Mouse (Mus musculus) thymus, postnatal 10 days (tissue): ENCODE measurements around the gene Elac2.

Experiments
- DNase-seq, 2 experiments: peaks; one replicate each; pipeline ENCODE4 v3.0.0; 2021; ENCODE audit warnings: low spot score in 2 of 2

The Elac2 gene

DNA sequence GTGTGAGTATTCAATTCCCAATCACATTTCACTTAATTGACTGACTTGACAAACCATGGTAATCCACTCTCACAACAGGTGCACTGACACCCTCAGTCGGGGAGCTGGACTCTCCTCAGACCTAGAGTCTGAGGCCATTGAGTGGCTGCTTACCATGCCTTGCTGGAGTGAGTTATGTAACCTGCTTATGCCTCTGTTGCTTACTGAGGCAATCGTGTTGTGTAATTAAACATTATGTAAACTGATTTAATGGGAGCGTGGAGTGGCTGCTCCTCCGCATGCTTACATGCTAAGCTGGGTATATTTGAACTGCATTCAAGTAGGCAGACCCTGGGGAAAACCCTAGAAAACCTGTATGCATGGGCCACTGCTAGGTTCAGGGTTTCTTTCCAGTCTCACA is 41.9 kb downstream of the Elac2 start:
- DNase-seq = no peak

GRCm38 (mm10) chr11:65022771-65023170 is 43.9 kb downstream of the Elac2 start:
- DNase-seq = no peak

DNA sequence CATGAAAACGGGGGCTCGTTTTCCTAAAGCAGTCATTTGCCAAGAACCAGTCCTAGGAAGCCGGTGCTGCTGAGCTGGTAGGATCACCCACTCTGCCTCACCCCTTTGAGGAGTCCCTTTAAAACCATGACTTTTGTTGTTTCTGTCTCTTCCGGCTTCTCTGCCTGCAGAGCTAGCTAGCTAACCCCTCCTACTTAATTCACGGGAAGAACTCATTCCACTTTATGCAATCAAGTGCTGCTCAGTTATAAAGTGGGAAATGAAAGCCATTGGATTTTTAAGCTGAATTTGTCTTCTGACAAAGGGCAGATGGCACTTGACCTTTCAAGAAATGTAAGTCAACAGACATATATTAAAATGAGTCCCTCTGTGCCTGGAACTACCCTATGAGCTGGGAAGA is 49.2 kb downstream of the Elac2 start:
- no peak for DNase-seq

DNA sequence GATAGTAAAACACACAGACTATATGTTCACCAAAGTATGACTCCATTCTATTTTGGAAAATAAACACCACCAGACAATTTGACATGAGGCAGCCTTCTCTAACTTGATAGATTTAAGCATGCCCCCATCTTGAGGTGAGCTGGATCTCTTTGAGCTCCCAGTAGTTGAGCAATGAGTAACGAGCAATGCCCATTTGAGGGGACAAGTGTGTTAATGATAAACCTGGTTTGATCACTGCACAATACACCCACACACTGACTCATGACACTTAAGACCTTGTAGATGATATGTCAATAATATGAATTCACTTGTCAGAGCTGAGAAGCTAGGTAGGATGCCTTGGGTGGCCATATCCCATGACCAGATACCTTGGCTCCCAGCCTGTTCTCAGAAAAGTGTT is 51.4 kb downstream of the Elac2 start:
- DNase-seq = no peak

DNA sequence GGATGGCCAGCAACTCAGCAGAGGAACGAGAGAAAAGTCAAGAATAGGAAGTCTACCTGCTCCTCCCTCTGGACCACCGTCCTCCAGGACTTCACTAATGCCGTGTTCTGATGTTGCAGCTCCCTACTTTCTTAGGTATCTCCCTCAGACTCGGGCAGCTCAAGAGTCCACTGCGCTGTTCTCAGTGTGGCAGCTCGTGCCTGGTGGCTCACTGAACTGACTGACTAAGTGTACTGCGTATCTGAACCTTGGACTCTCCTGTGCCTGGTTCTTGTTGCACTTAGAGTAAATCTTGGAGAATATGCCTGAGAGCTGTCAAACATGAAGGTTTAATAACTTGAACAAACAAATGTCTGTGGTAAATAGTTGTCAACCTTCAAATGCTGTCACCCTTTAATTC is 53.4 kb downstream of the Elac2 start:
- no peak for DNase-seq

DNA sequence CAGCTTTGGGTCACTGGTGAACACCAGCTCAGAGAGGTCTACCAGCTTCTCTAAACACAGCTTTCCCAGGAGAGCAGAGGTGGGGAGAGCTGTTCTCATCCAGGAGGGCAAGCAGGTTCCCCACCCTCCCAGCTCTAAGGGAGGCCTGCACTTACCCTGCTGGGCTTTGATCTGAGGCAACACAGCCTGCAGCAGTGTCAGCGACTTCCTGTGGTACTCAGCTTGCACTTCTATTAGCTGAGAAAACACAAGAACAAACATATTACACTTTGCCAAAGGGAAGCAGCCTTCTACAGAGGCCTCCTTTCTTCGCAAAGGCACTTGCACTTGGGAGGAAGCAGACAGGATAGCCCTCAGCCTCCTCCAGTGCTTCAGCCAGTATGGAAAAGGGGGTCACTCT is 60.2 kb downstream of the Elac2 start:
- DNase-seq = no peak

DNA sequence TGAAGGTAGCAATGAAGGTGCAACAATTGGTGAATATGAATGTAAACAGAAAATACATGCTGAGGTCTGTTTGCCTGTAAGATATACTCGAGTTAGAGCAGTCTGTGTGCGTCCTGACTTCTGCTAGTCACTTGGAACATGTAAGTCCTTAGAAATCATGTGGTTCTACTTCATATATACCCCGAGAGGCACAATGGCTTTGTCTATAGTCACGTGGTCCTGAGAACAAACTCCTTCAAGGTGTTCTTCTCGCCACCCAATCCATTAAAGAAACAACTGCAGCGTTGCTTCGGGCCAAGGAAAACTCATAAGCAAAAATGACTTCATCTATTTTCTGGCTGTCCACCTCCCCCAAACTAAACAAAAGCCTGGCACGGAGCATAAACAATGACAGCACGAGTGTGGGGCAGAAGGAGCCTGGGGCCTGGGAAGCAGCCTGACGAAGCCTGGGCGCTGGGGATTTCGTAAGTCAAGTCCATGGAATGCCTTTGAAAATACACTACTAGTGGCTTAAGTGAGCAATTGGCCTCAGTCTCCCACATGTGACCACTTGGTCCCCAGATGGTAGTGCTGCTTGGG is 60.8 kb downstream of the Elac2 start:
- DNase-seq = no peak

- no peak for DNase-seq
Observed at GRCm38 (mm10) chr11:65040556-65040955, 61.7 kb downstream of the Elac2 start.

DNA sequence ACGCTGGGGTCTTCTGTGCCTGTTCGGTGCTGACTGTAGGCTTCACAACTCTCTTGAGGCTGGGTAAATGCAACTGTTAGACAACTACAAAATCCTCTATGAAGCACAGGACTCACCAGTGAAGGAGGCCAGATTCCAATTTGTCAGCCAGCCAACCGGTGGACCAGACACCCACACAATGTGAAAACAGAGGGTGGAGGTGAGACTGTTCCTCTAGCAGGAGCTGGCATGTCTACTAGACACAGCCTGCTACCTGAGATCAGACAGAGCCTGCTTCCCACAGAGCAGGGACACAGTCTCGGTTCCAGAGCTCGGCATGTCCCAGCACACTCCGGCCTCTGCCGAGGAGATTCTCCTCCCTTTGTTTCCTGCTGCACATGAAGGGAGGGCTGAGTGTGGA is 70.3 kb downstream of the Elac2 start:
- DNase-seq = no peak

DNA sequence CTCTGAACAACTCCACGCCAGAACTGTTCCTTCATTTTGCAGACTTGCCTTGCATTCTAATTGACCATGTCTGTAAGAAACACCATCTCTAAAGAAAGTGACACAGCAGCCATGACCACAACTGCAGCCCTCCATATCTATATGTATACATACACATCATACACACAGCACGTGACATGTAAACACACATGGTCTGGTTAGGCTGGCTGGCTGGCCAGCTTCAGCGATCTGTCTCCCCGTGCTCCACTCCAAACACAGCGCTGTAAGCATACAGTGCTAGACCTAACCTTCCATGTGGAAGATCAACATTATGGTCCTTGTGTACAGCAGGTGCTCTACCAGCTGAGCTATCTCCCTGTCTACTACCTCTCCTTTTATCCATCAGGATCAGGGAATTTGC is 72.0 kb downstream of the Elac2 start:
- DNase-seq = no peak
